Mouse (Mus musculus) telencephalon, adult 2 months (tissue): Measurements from ENCODE around the gene Syt8.

Experiments used
- DNase-seq: peaks from one replicate; pipeline ENCODE4 v3.0.0-alpha.2; 2011; ENCODE audit warnings: low read depth, low spot score

The Syt8 gene

GRCm38 (mm10) chr7:142445324-142445723 is 10.7 kb downstream of the Syt8 start:
- no peak for DNase-seq

GRCm38 (mm10) chr7:142446264-142446663 is 11.6 kb downstream of the Syt8 start:
- no peak for DNase-seq

GRCm38 (mm10) chr7:142449038-142449617 is 14.5 kb downstream of the Syt8 start:
- no peak for DNase-seq

- no peak for DNase-seq
Observed at GRCm38 (mm10) chr7:142454706-142455105, 20.1 kb downstream of the Syt8 start.

- no peak for DNase-seq
Observed at GRCm38 (mm10) chr7:142455251-142455650, 20.6 kb downstream of the Syt8 start.

GRCm38 (mm10) chr7:142456806-142457205 is 22.2 kb downstream of the Syt8 start:
- DNase-seq, result no peak

- no peak for DNase-seq
Observed at GRCm38 (mm10) chr7:142457227-142457811, 22.7 kb downstream of the Syt8 start.

GRCm38 (mm10) chr7:142458026-142458425 is 23.4 kb downstream of the Syt8 start:
- no peak for DNase-seq

- DNase-seq, result no peak
Observed at GRCm38 (mm10) chr7:142458676-142459298, 24.1 kb downstream of the Syt8 start.

- no peak for DNase-seq
Observed at GRCm38 (mm10) chr7:142459299-142459691, 24.6 kb downstream of the Syt8 start.

GRCm38 (mm10) chr7:142460636-142461077 is 26.0 kb downstream of the Syt8 start, which contains the start of gene Lsp1:
TSS of gene Lsp1 (plus strand) at chr7:142460809.
- DNase-seq, result no peak

- DNase-seq, result no peak
Observed at GRCm38 (mm10) chr7:142461446-142461845, 26.8 kb downstream of the Syt8 start.

GRCm38 (mm10) chr7:142462190-142462589 is 27.5 kb downstream of the Syt8 start:
- no peak for DNase-seq

- DNase-seq, result no peak
Observed at GRCm38 (mm10) chr7:142462594-142463078, 28.0 kb downstream of the Syt8 start.

- DNase-seq, result no peak
Observed at GRCm38 (mm10) chr7:142470171-142470691, 35.6 kb downstream of the Syt8 start.

- DNase-seq, result no peak
Observed at GRCm38 (mm10) chr7:142470808-142471413, 36.3 kb downstream of the Syt8 start.

- DNase-seq, result no peak
Observed at GRCm38 (mm10) chr7:142471414-142471861, 36.8 kb downstream of the Syt8 start.

GRCm38 (mm10) chr7:142471884-142472570 is 37.4 kb downstream of the Syt8 start:
- no peak for DNase-seq

GRCm38 (mm10) chr7:142472936-142473335 is 38.3 kb downstream of the Syt8 start:
- DNase-seq, result no peak

GRCm38 (mm10) chr7:142473476-142473875 is 38.8 kb downstream of the Syt8 start:
- DNase-seq, result no peak

- no peak for DNase-seq
Observed at GRCm38 (mm10) chr7:142474799-142475198, 40.1 kb downstream of the Syt8 start.

- DNase-seq, result no peak
Observed at GRCm38 (mm10) chr7:142475641-142476040, 41.0 kb downstream of the Syt8 start.
